Mouse (Mus musculus): ENCODE measurements around the gene Alg10b. TPM values are rescaled to one million over a fixed set of nuclear protein-coding genes. Genes with fewer than 3 reads are reported as not detected.
A peak's percentile ranks its signal among the peaks of the same experiment; 100 is the strongest.
"Not testable (repeated sequence)": the region's sequence is repeated elsewhere in the genome, so short reads cannot be mapped to it uniquely, and the experiment has no call there.

The Alg10b gene
- polyA plus RNA-seq (2015; fragmentation: Nextera tagmentation; extraction: Ambion mirVana) = 48.1 and 48.5 TPM in 2 replicates

DNA sequence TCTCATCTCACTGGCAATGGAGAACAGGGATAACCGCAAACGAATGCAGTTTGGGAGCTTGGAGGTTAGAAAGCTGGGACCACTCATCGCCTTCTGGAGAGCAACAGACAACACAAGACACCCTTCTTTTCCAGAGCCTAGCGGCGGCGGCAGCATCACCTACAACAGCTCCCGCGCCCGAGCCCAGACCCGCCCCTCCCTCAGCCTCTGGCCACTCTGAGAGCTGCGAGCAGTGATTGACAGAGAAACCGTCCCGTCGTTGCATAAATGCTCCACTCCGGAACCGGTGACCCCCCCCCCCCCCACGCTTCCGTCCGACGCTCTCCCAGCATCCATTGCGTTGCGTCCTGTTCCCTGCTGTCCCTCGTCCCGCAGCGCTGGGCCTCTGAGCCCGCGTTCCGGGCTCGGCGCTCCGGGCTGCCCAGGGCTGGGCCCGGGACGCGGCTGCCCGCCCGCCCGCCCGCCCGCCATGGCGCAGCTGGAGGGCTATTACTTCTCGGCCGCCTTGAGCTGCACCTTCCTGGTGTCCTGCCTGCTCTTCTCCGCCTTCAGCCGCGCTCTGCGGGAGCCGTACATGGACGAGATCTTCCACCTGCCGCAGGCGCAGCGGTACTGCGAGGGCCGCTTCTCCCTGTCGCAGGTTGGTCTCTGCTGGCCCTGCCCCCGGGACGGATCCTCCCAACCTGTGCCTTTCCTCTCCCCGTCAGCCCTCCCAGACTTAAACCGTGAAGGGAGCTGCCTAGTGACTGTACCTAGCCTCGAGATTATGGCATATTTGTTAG is at the start of gene Alg10b:
TSS of gene Alg10b (plus strand) at position 343 of the 782 bp plus-strand sequence.
- H3K9ac ChIP-seq (replicated peaks; ENCODE audit: low read depth, low read length) = peak within 1 kb of the TSS; percentile 98
- H3K9me3 ChIP-seq (ENCODE audit: control insufficient read depth, low read length) = no peaks in the 10 kb centered on the region
- peaks cover 16% of the 10 kb centered on the region for H3K4me1 ChIP-seq (replicated peaks; ENCODE audit: control insufficient read depth, insufficient read depth, low read length)
- ATAC-seq = peak; percentile 100
- peak within 1 kb of the TSS; percentile 84 for H3K4me2 ChIP-seq (ENCODE audit: low read length)
- peaks cover 11% of the 10 kb centered on the region for H3K36me3 ChIP-seq (ENCODE audit: control insufficient read depth, insufficient read depth)
- peak within 1 kb of the TSS; percentile 97 for H3K4me3 ChIP-seq (replicated peaks; ENCODE audit: low read length)
- no peaks in the 10 kb centered on the region for H3K27me3 ChIP-seq (replicated peaks; ENCODE audit: control insufficient read depth, insufficient read depth, low read length)
- under 1% methylated on average over 51 of the region's 59 CpGs for WGBS
- peak within 1 kb of the TSS; percentile 92 for H3K27ac ChIP-seq (ENCODE audit: low read length)

DNA sequence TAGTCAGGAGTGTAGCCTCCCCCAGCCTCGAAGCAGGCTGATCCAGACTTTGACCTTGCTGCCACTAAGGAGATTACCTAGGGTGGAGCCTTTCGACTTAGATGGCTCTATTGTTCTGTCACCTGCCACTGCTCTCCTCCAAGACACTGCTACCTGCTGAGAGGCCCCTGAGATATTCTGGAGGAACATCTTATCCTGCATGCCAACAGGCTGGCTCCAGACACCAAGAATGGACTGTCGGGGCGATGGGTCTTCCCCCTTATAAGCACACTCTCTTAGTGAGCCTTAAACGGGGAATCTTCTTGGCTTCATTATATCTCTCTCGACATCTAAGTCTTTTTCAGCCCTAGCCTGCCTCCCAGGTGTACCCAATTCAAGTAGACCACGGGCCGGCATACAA is 41.0 kb upstream of the Alg10b start:
- H3K27ac ChIP-seq (ENCODE audit: low read length); H3K9me3 ChIP-seq (ENCODE audit: control insufficient read depth, low read length); ATAC-seq; H3K4me2 ChIP-seq (ENCODE audit: low read length); H3K9ac ChIP-seq (replicated peaks; ENCODE audit: low read depth, low read length); H3K27me3 ChIP-seq (replicated peaks; ENCODE audit: control insufficient read depth, insufficient read depth, low read length); H3K4me1 ChIP-seq (replicated peaks; ENCODE audit: control insufficient read depth, insufficient read depth, low read length); H3K36me3 ChIP-seq (ENCODE audit: control insufficient read depth, insufficient read depth); H3K4me3 ChIP-seq (replicated peaks; ENCODE audit: low read length): not testable (repeated sequence)
- 64% methylated on average over 8 of the region's 8 CpGs for WGBS

DNA sequence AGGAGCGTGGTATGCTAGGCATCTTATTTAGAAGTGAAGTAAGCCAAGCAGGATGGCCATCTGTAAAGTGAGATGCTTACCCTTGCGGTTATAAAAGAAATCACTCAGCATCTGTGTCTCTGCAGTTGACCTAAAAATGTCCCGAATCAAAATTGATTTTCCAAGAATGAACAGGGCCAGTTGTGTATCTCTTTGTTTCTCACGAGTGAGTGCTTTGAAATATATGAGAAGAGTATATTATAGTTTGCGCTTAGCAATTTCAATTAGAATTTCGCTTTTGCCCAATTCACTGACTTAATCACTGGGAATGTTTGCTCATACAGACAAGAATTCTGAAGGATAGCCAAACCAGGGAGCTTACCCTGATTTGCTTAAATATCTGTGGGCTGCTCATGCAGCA is 40.6 kb upstream of the Alg10b start:
- ATAC-seq = no peak
- no peak overlapping the region for H3K27ac ChIP-seq (ENCODE audit: low read length)
- H3K36me3 ChIP-seq (ENCODE audit: control insufficient read depth, insufficient read depth) = no peaks in the 10 kb centered on the region
- H3K4me1 ChIP-seq (replicated peaks; ENCODE audit: control insufficient read depth, insufficient read depth, low read length) = no peaks in the 10 kb centered on the region
- H3K4me3 ChIP-seq (replicated peaks; ENCODE audit: low read length) = no peak overlapping the region
- WGBS = 88% methylated on average over 6 of the region's 6 CpGs
- H3K9ac ChIP-seq (replicated peaks; ENCODE audit: low read depth, low read length) = no peak overlapping the region
- H3K27me3 ChIP-seq (replicated peaks; ENCODE audit: control insufficient read depth, insufficient read depth, low read length) = no peaks in the 10 kb centered on the region
- H3K9me3 ChIP-seq (ENCODE audit: control insufficient read depth, low read length) = no peaks in the 10 kb centered on the region
- H3K4me2 ChIP-seq (ENCODE audit: low read length) = no peak overlapping the region

DNA sequence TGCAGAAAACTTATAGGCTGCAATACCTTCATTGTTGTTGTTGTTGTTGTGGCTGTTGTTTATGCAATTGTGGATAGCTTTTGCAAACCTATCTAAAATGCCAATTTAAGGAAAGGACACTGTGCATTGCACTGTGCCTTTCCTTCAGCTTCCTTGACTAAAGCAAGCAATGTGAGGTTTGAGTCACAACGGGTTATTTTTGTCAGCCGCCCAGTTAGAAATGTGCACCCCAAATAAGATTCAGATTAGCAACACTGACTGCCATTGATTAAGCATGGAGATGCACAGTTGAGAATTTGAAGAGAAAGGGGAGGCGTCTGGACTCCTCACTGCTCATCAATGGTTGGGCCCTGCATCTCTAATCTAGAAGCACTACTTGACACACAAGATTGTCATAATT is 39.4 kb upstream of the Alg10b start:
- Histone ChIP-seq H3K4me2 (ENCODE audit: low read length) (no peak overlapping the region), H3K27ac (ENCODE audit: low read length) (no peak overlapping the region), H3K36me3 (ENCODE audit: control insufficient read depth, insufficient read depth) (no peaks in the 10 kb centered on the region), H3K27me3 (replicated peaks; ENCODE audit: control insufficient read depth, insufficient read depth, low read length) (no peaks in the 10 kb centered on the region), H3K4me3 (replicated peaks; ENCODE audit: low read length) (no peak overlapping the region), H3K4me1 (replicated peaks; ENCODE audit: control insufficient read depth, insufficient read depth, low read length) (no peaks in the 10 kb centered on the region), H3K9ac (replicated peaks; ENCODE audit: low read depth, low read length) (no peak overlapping the region), H3K9me3 (ENCODE audit: control insufficient read depth, low read length) (no peaks in the 10 kb centered on the region)
- no peak for ATAC-seq
- 92% methylated on average over 3 of the region's 3 CpGs for WGBS

DNA sequence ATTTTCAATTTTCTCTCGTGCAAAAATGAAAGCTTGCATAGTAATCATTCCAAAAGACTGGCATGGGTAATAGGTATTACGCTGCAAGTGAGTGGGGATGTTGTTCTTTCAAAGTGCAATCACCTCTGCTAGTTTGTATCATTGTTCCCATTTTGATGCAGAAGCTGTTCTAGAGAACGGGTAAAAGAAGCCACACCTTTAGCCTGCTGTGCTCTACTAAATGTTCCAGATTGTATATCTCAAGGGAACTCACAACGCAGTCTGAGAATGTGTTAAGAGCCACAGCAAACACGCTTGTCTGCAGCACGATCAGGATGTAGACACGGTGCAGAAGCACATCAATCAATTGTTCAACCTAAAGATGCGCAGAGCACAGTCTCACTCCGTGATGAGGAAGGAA is 34.6 kb upstream of the Alg10b start:
- WGBS = 88% methylated on average over 9 of the region's 9 CpGs
- H3K9ac ChIP-seq (replicated peaks; ENCODE audit: low read depth, low read length) = no peak overlapping the region
- no peaks in the 10 kb centered on the region for H3K36me3 ChIP-seq (ENCODE audit: control insufficient read depth, insufficient read depth)
- no peaks in the 10 kb centered on the region for H3K4me1 ChIP-seq (replicated peaks; ENCODE audit: control insufficient read depth, insufficient read depth, low read length)
- no peak overlapping the region for H3K4me3 ChIP-seq (replicated peaks; ENCODE audit: low read length)
- H3K9me3 ChIP-seq (ENCODE audit: control insufficient read depth, low read length) = no peaks in the 10 kb centered on the region
- H3K27ac ChIP-seq (ENCODE audit: low read length) = no peak overlapping the region
- ATAC-seq = no peak
- no peaks in the 10 kb centered on the region for H3K27me3 ChIP-seq (replicated peaks; ENCODE audit: control insufficient read depth, insufficient read depth, low read length)
- no peak overlapping the region for H3K4me2 ChIP-seq (ENCODE audit: low read length)

DNA sequence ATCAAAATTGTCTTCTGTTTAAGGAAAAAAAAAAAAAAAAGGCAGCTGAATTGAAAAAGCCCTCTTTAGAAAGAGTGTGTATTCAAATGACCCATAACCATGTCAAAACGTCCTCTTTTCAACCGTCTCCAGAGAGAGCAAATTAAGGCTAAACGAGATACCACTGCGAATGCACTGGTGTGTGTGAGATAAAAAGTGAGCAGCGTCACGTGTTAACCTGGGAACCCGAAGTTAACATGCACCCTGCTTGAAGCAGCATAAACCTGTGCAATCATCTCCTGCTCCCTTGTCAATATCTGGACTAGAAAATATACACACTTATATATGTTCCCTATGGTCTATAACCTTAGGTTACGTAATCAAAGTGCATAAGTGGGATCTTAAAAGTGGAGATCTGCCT is 10.2 kb upstream of the Alg10b start:
- ATAC-seq = no peak
- 46% methylated on average over 8 of the region's 8 CpGs for WGBS
- H3K9ac ChIP-seq (replicated peaks; ENCODE audit: low read depth, low read length) = no peak overlapping the region
- no peaks in the 10 kb centered on the region for H3K36me3 ChIP-seq (ENCODE audit: control insufficient read depth, insufficient read depth)
- 0 out of 2 replicates have a peak, but pooled peaks cover 3% of the 10 kb centered on the region for H3K27me3 ChIP-seq (replicated peaks; ENCODE audit: control insufficient read depth, insufficient read depth, low read length)
- H3K4me1 ChIP-seq (replicated peaks; ENCODE audit: control insufficient read depth, insufficient read depth, low read length) = no peaks in the 10 kb centered on the region
- H3K4me3 ChIP-seq (replicated peaks; ENCODE audit: low read length) = no peak overlapping the region
- no peaks in the 10 kb centered on the region for H3K9me3 ChIP-seq (ENCODE audit: control insufficient read depth, low read length)
- no peak overlapping the region for H3K4me2 ChIP-seq (ENCODE audit: low read length)
- H3K27ac ChIP-seq (ENCODE audit: low read length) = no peak overlapping the region

DNA sequence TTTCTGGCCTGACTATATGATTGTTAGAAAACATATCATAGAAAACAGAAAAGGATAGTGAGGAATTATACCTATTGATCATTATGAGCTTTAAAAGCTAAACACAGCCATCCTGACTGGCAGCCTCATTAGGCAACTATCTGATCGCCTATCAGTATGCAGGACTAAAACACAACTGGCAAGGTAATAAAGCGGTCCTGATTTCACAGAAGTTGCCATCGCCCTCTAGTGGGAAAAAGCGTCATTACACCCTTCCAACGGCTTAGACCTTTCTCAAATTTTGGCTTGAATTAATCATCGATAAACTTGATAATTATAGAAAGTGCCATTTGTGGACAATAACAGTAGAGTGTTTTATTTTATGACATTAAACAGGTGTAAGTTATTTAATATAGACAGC is 9.2 kb upstream of the Alg10b start:
- WGBS = 12% methylated on average over 6 of the region's 6 CpGs
- Histone ChIP-seq H3K4me2 (ENCODE audit: low read length) (no peak overlapping the region), H3K9me3 (ENCODE audit: control insufficient read depth, low read length) (no peaks in the 10 kb centered on the region), H3K4me1 (replicated peaks; ENCODE audit: control insufficient read depth, insufficient read depth, low read length) (no peaks in the 10 kb centered on the region), H3K27me3 (replicated peaks; ENCODE audit: control insufficient read depth, insufficient read depth, low read length) (0 out of 2 replicates have a peak, but pooled peaks cover 3% of the 10 kb centered on the region), H3K36me3 (ENCODE audit: control insufficient read depth, insufficient read depth) (no peaks in the 10 kb centered on the region), H3K9ac (replicated peaks; ENCODE audit: low read depth, low read length) (no peak overlapping the region), H3K27ac (ENCODE audit: low read length) (no peak overlapping the region), H3K4me3 (replicated peaks; ENCODE audit: low read length) (no peak overlapping the region)
- 0 out of 2 replicates have a peak, but pooled peaks have one; percentile 47 for ATAC-seq

DNA sequence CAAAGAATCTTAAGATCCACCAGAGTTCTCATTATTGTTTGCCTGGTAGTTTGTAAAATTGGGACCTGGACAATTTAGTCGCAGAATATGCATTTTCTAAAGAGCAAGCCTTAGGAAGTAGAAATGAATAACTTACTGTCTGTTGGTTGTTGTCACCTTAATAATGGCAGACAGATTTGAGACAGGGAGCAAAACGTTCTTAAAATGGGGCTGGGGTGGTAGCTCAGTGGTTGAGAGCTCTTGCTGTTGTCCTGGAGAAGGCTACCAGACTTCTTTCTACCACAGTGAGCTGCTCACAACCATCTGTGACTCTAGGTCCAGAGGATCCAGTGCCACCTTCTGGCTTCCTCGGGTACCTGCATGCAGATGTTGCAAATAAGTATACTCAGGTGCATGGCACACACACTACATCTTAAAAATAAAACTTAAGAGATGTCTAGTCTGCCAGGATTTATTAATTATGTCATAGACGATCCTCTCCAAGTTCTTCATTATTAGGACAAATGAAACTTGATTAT is 1.0 kb downstream of the Alg10b start:
- no peak for ATAC-seq
- Histone ChIP-seq H3K36me3 (ENCODE audit: control insufficient read depth, insufficient read depth) (peaks cover 11% of the 10 kb centered on the region), H3K4me1 (replicated peaks; ENCODE audit: control insufficient read depth, insufficient read depth, low read length) (peaks cover 16% of the 10 kb centered on the region), H3K27ac (ENCODE audit: low read length) (no peak overlapping the region), H3K9me3 (ENCODE audit: control insufficient read depth, low read length) (no peaks in the 10 kb centered on the region), H3K4me3 (replicated peaks; ENCODE audit: low read length) (peak overlapping the region; percentile 97), H3K4me2 (ENCODE audit: low read length) (peak overlapping the region; percentile 84), H3K9ac (replicated peaks; ENCODE audit: low read depth, low read length) (no peak overlapping the region; the same call in 1 of the 2 replicates), H3K27me3 (replicated peaks; ENCODE audit: control insufficient read depth, insufficient read depth, low read length) (no peaks in the 10 kb centered on the region)
- WGBS = 65% methylated on average over 4 of the region's 4 CpGs

DNA sequence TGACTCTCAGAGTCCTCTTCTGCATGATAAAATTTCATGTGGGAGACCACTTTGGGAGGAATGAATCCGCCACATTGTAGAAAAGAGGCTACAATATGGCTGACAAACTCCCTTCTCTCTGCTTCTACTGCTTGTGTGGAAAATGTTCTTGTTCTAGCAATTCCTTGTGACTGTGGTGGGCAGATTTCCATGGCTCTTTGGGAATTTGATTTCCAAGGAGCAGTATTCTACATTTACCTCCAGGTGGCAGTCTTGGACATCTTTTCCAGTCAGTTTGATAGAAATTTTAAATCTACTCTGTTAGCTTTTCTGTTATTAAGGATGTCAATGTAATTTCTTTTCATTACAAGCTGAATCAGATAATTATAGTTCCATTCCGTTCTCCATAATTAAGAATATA is 13.5 kb downstream of the Alg10b start:
- no peak for ATAC-seq
- Histone ChIP-seq H3K27ac (ENCODE audit: low read length) (no peak overlapping the region), H3K9ac (replicated peaks; ENCODE audit: low read depth, low read length) (no peak overlapping the region), H3K27me3 (replicated peaks; ENCODE audit: control insufficient read depth, insufficient read depth, low read length) (no peaks in the 10 kb centered on the region), H3K36me3 (ENCODE audit: control insufficient read depth, insufficient read depth) (peaks cover 8% of the 10 kb centered on the region; the same call in 1 of the 2 replicates), H3K4me2 (ENCODE audit: low read length) (no peak overlapping the region), H3K9me3 (ENCODE audit: control insufficient read depth, low read length) (no peaks in the 10 kb centered on the region), H3K4me1 (replicated peaks; ENCODE audit: control insufficient read depth, insufficient read depth, low read length) (no peaks in the 10 kb centered on the region; the same call in 1 of the 2 replicates), H3K4me3 (replicated peaks; ENCODE audit: low read length) (no peak overlapping the region)
- 30% methylated on average over 2 of the region's 2 CpGs for WGBS
